Mouse (Mus musculus): ENCODE measurements at regions not wholly inside any gene's neighbourhood (a gene's known extent, or its start where the extent isn't known, plus 50 kb on each side); places are given as distances from the start of the nearest gene placed in this dataset.

- TF ChIP-seq CHD2 (IDR thresholded peaks at IDR 0.05; ENCODE audit: low read depth, low read length) (no peak), ZC3H11A (IDR thresholded peaks at IDR 0.05; ENCODE audit: borderline replicate concordance, low read depth, low read length) (no peak), MAFK (IDR thresholded peaks at IDR 0.05; ENCODE audit: insufficient read depth, low read depth, low read length) (no peak), ZNF384 (IDR thresholded peaks at IDR 0.05; ENCODE audit: low read depth, low read length) (no peak)
These were observed 99.2 kb downstream of the Hhipl2 start for GRCm38 (mm10) chr1:183517236-183517635.

All from ES-E14 (cell line).